Mouse (Mus musculus): ENCODE results near the gene Pbrm1. TPM values are rescaled to one million over a fixed set of nuclear protein-coding genes. Genes with fewer than 3 reads are reported as not detected.

Gene Pbrm1
- polyA plus RNA-seq (2016; fragmentation: Nextera tagmentation; extraction: Ambion mirVana): 214 and 226 TPM in 2 replicates

- Histone ChIP-seq H3K27ac (replicated peaks) (peak within 1 kb of the TSS; percentile 98), H3K4me1 (peaks cover 32% of the 10 kb centered on the region), H3K27me3 (no peaks in the 10 kb centered on the region), H3K9ac (replicated peaks) (peak within 1 kb of the TSS; percentile 95), H3K4me3 (peak within 1 kb of the TSS; percentile 79), H3K36me3 (peaks cover 47% of the 10 kb centered on the region), H3K4me2 (replicated peaks) (peak within 1 kb of the TSS; percentile 83), H3K9me3 (no peaks in the 10 kb centered on the region)
- ATAC-seq (ENCODE audit: low FRiP score, low read depth): peak; percentile 95
- under 1% methylated on average over 50 of the region's 53 CpGs for WGBS
Observed at GRCm38 (mm10) chr14:31018860-31019291, at the start of gene Pbrm1, which contains the start of gene Gnl3. Pbrm1 (plus strand) TSS chr14:31019138. Gnl3 (minus strand) TSS chr14:31019152.

- no peak overlapping the region for H3K4me2 ChIP-seq (replicated peaks)
- H3K36me3 ChIP-seq: peaks cover 56% of the 10 kb centered on the region
- WGBS: 55% methylated on average over 6 of the region's 6 CpGs
- no peak overlapping the region for H3K9ac ChIP-seq (replicated peaks)
- no peak overlapping the region for H3K4me3 ChIP-seq
- peak overlapping the region; percentile 60 for H3K27ac ChIP-seq (replicated peaks)
- ATAC-seq (ENCODE audit: low FRiP score, low read depth): no peak; the same call in 1 of the 2 replicates
- H3K9me3 ChIP-seq: no peaks in the 10 kb centered on the region
- H3K27me3 ChIP-seq: no peaks in the 10 kb centered on the region
- no peaks in the 10 kb centered on the region for H3K4me1 ChIP-seq
Observed at GRCm38 (mm10) chr14:30974204-30974603, 44.7 kb upstream of the Pbrm1 start.

- no peak for ATAC-seq (ENCODE audit: low FRiP score, low read depth)
- no peak overlapping the region for H3K27ac ChIP-seq (replicated peaks)
- no peak overlapping the region for H3K9ac ChIP-seq (replicated peaks)
- H3K4me1 ChIP-seq: no peaks in the 10 kb centered on the region
- 89% methylated on average over 3 of the region's 3 CpGs for WGBS
- H3K4me3 ChIP-seq: no peak overlapping the region
- H3K36me3 ChIP-seq: peaks cover 55% of the 10 kb centered on the region
- H3K27me3 ChIP-seq: no peaks in the 10 kb centered on the region
- no peaks in the 10 kb centered on the region for H3K9me3 ChIP-seq
- H3K4me2 ChIP-seq (replicated peaks): no peak overlapping the region
Observed at GRCm38 (mm10) chr14:30976222-30976621, 42.7 kb upstream of the Pbrm1 start.

- Histone ChIP-seq H3K4me2 (replicated peaks) (no peak overlapping the region), H3K27ac (replicated peaks) (no peak overlapping the region), H3K9me3 (no peaks in the 10 kb centered on the region), H3K4me3 (no peak overlapping the region), H3K9ac (replicated peaks) (no peak overlapping the region), H3K27me3 (no peaks in the 10 kb centered on the region), H3K4me1 (peaks cover 8% of the 10 kb centered on the region), H3K36me3 (peaks cover 13% of the 10 kb centered on the region)
- ATAC-seq (ENCODE audit: low FRiP score, low read depth): no peak
Observed at GRCm38 (mm10) chr14:30996417-30996816, 22.5 kb upstream of the Pbrm1 start.

- Histone ChIP-seq H3K4me3 (peak overlapping the region; percentile 93), H3K27ac (replicated peaks) (no peak overlapping the region), H3K36me3 (peaks cover 13% of the 10 kb centered on the region), H3K4me2 (replicated peaks) (peak overlapping the region; percentile 71), H3K9me3 (no peaks in the 10 kb centered on the region), H3K4me1 (peaks cover 16% of the 10 kb centered on the region), H3K9ac (replicated peaks) (peak overlapping the region; percentile 92), H3K27me3 (no peaks in the 10 kb centered on the region)
- no peak for ATAC-seq (ENCODE audit: low FRiP score, low read depth)
- WGBS: 69% methylated on average over 10 of the region's 10 CpGs
Observed at GRCm38 (mm10) chr14:31000356-31000755, 18.6 kb upstream of the Pbrm1 start.

GRCm38 (mm10) chr14:31000816-31001306 lies 18.1 kb upstream of the Pbrm1 start:
- peak overlapping the region; percentile 71 for H3K4me2 ChIP-seq (replicated peaks)
- under 1% methylated on average over 21 of the region's 21 CpGs for WGBS
- peak overlapping the region; percentile 93 for H3K27ac ChIP-seq (replicated peaks)
- peak overlapping the region; percentile 92 for H3K9ac ChIP-seq (replicated peaks)
- no peaks in the 10 kb centered on the region for H3K9me3 ChIP-seq
- peaks cover 16% of the 10 kb centered on the region for H3K4me1 ChIP-seq
- peak; percentile 32; the same call in 1 of the 2 replicates for ATAC-seq (ENCODE audit: low FRiP score, low read depth)
- H3K27me3 ChIP-seq: no peaks in the 10 kb centered on the region
- H3K36me3 ChIP-seq: peaks cover 13% of the 10 kb centered on the region
- peak overlapping the region; percentile 93 for H3K4me3 ChIP-seq

- peak; percentile 94 for ATAC-seq (ENCODE audit: low FRiP score, low read depth)
- Histone ChIP-seq H3K4me3 (peak within 1 kb of the TSS; percentile 93), H3K27me3 (no peaks in the 10 kb centered on the region), H3K4me2 (replicated peaks) (peak within 1 kb of the TSS; percentile 71), H3K27ac (replicated peaks) (peak within 1 kb of the TSS; percentile 93), H3K9ac (replicated peaks) (peak within 1 kb of the TSS; percentile 92), H3K36me3 (peaks cover 15% of the 10 kb centered on the region), H3K4me1 (peaks cover 16% of the 10 kb centered on the region), H3K9me3 (no peaks in the 10 kb centered on the region)
- under 1% methylated on average over 84 of the region's 84 CpGs for WGBS
Observed at GRCm38 (mm10) chr14:31001307-31002205, 17.4 kb upstream of the Pbrm1 start, which contains the start of the genes Glt8d1 and Spcs1. Glt8d1 (plus strand) TSS chr14:31001400. Spcs1 (minus strand) TSS chr14:31001672.

GRCm38 (mm10) chr14:31004527-31004926 lies 14.4 kb upstream of the Pbrm1 start:
- 95% methylated on average over 2 of the region's 2 CpGs for WGBS
- H3K4me1 ChIP-seq: peaks cover 16% of the 10 kb centered on the region

GRCm38 (mm10) chr14:31006779-31007178 lies 12.2 kb upstream of the Pbrm1 start:
- no peaks in the 10 kb centered on the region for H3K9me3 ChIP-seq
- H3K4me3 ChIP-seq: no peak overlapping the region
- no peak overlapping the region for H3K27ac ChIP-seq (replicated peaks)
- ATAC-seq (ENCODE audit: low FRiP score, low read depth): no peak
- H3K9ac ChIP-seq (replicated peaks): no peak overlapping the region
- peaks cover 47% of the 10 kb centered on the region for H3K36me3 ChIP-seq
- WGBS: 90% methylated on average over 5 of the region's 5 CpGs
- no peaks in the 10 kb centered on the region for H3K27me3 ChIP-seq
- no peak overlapping the region for H3K4me2 ChIP-seq (replicated peaks)
- H3K4me1 ChIP-seq: peaks cover 8% of the 10 kb centered on the region

More at GRCm38 (mm10) chr14:31004527-31004926, 14.4 kb upstream of the Pbrm1 start:
- H3K9ac ChIP-seq (replicated peaks): no peak overlapping the region
- no peaks in the 10 kb centered on the region for H3K9me3 ChIP-seq
- ATAC-seq (ENCODE audit: low FRiP score, low read depth): no peak
- H3K27me3 ChIP-seq: no peaks in the 10 kb centered on the region
- no peak overlapping the region for H3K27ac ChIP-seq (replicated peaks)
- no peak overlapping the region for H3K4me3 ChIP-seq
- H3K36me3 ChIP-seq: peaks cover 25% of the 10 kb centered on the region
- no peak overlapping the region for H3K4me2 ChIP-seq (replicated peaks)

- no peak overlapping the region for H3K9ac ChIP-seq (replicated peaks)
- H3K4me3 ChIP-seq: no peak overlapping the region
- 97% methylated on average over 3 of the region's 3 CpGs for WGBS
- H3K4me1 ChIP-seq: no peaks in the 10 kb centered on the region
- no peak overlapping the region for H3K4me2 ChIP-seq (replicated peaks)
- no peak for ATAC-seq (ENCODE audit: low FRiP score, low read depth)
- no peak overlapping the region for H3K27ac ChIP-seq (replicated peaks)
- peaks cover 94% of the 10 kb centered on the region for H3K36me3 ChIP-seq
- H3K9me3 ChIP-seq: no peaks in the 10 kb centered on the region
- H3K27me3 ChIP-seq: no peaks in the 10 kb centered on the region
Observed at GRCm38 (mm10) chr14:31011588-31011987, 7.3 kb upstream of the Pbrm1 start.

GRCm38 (mm10) chr14:31013928-31014327 lies 5.0 kb upstream of the Pbrm1 start:
- Histone ChIP-seq H3K36me3 (peaks cover 81% of the 10 kb centered on the region), H3K9me3 (no peaks in the 10 kb centered on the region), H3K4me3 (no peak overlapping the region), H3K4me1 (peaks cover 14% of the 10 kb centered on the region), H3K4me2 (replicated peaks) (no peak overlapping the region), H3K27ac (replicated peaks) (no peak overlapping the region), H3K9ac (replicated peaks) (no peak overlapping the region), H3K27me3 (no peaks in the 10 kb centered on the region)
- WGBS: 93% methylated on average over 2 of the region's 2 CpGs
- ATAC-seq (ENCODE audit: low FRiP score, low read depth): no peak

- no peaks in the 10 kb centered on the region for H3K27me3 ChIP-seq
- 100% methylated on average over 1 of the region's 1 CpGs for WGBS
- ATAC-seq (ENCODE audit: low FRiP score, low read depth): no peak
- no peak overlapping the region for H3K4me3 ChIP-seq
- H3K27ac ChIP-seq (replicated peaks): no peak overlapping the region
- H3K36me3 ChIP-seq: peaks cover 62% of the 10 kb centered on the region
- no peak overlapping the region for H3K4me2 ChIP-seq (replicated peaks)
- peaks cover 23% of the 10 kb centered on the region for H3K4me1 ChIP-seq
- no peak overlapping the region for H3K9ac ChIP-seq (replicated peaks)
- H3K9me3 ChIP-seq: no peaks in the 10 kb centered on the region
Observed at GRCm38 (mm10) chr14:31016063-31016462, 2.9 kb upstream of the Pbrm1 start.
